ENCODE assay signal across 10 mouse cellular contexts in genomic region chr7:49375499-49375974, GRCm38 (mm10).
DNase-seq lines count a peak whose midpoint lies in the region; ATAC-seq lines count a peak whose summit lies in the region.
"Had no signal": no experiment of that assay in that cellular context is flagged by ENCODE, and none has a peak within 500 bp of the region (broad histone marks: within the 10 kb centered on the region; RNA-seq: fewer than 3 reads in every experiment).

No protein-coding gene starts in this region.

- DNase-seq in layer of hippocampus, adult 8-10 months (ENCODE audit: low spot score in 2 of 2) = peak; percentile 46 to 55
- no peak for DNase-seq in layer of hippocampus, adult 9-10 months (ENCODE audit: low spot score)
- peak; percentile 74 for DNase-seq in embryo, embryonic 10 days (ENCODE audit: low spot score)
- DNase-seq in heart, embryonic 10.5 days (ENCODE audit: low spot score) = no peak
- no peak for DNase-seq in thymus, adult 18-20 months

- H3K4me3 ChIP-seq in hindbrain, embryonic 16.5 days (ENCODE audit: low read length) = no peak overlapping the region
- no peak overlapping the region for H3K4me3 ChIP-seq in midbrain, embryonic 13.5 days (replicated peaks)
- no peak overlapping the region for H3K4me3 ChIP-seq in heart, embryonic 10.5 days
- H3K4me3 ChIP-seq: embryonic facial prominence, embryonic 15.5 days; layer of hippocampus, adult 2 months had no signal

- peak; percentile 13; the same call in 1 of the 2 replicates for ATAC-seq in hindbrain, embryonic 16.5 days
- no peak; the same call in 1 of the 2 replicates for ATAC-seq in midbrain, embryonic 13.5 days
- ATAC-seq in monocyte, adult 5-6 weeks (replicated peaks; ENCODE audit: insufficient number of reproducible peaks, low FRiP score, low TSS enrichment, poor library complexity, severe bottlenecking) = no peak

- WGBS in hindbrain, embryonic 16.5 days = 4% methylated on average over 9 of the region's 9 CpGs
- WGBS in midbrain, embryonic 13.5 days = 1% methylated on average over 9 of the region's 9 CpGs
- WGBS in heart, embryonic 10.5 days = 41% methylated on average over 9 of the region's 9 CpGs

- no peaks in the 10 kb centered on the region for H3K36me3 ChIP-seq in hindbrain, embryonic 16.5 days (ENCODE audit: control insufficient read depth, insufficient read depth, low read length)
- no peaks in the 10 kb centered on the region for H3K36me3 ChIP-seq in midbrain, embryonic 13.5 days
- H3K36me3 ChIP-seq in heart, embryonic 10.5 days = no peaks in the 10 kb centered on the region
- H3K36me3 ChIP-seq: embryonic facial prominence, embryonic 15.5 days had no signal

- no peaks in the 10 kb centered on the region for H3K9me3 ChIP-seq in hindbrain, embryonic 16.5 days (ENCODE audit: control insufficient read depth, low read length)
- no peaks in the 10 kb centered on the region for H3K9me3 ChIP-seq in midbrain, embryonic 13.5 days
- H3K9me3 ChIP-seq in heart, embryonic 10.5 days = no peaks in the 10 kb centered on the region
- H3K9me3 ChIP-seq: embryonic facial prominence, embryonic 15.5 days had no signal

- peaks cover 18% of the 10 kb centered on the region for H3K4me1 ChIP-seq in hindbrain, embryonic 16.5 days (ENCODE audit: control insufficient read depth, insufficient read depth, low read depth, low read length)
- peaks cover 27% of the 10 kb centered on the region for H3K4me1 ChIP-seq in midbrain, embryonic 13.5 days (replicated peaks)
- peaks cover 34% of the 10 kb centered on the region for H3K4me1 ChIP-seq in heart, embryonic 10.5 days

- H3K27ac ChIP-seq in hindbrain, embryonic 16.5 days (ENCODE audit: low read depth, low read length) = peak overlapping the region; percentile 39; the same call in 1 of the 2 replicates
- peak overlapping the region; percentile 7; the same call in 1 of the 2 replicates for H3K27ac ChIP-seq in midbrain, embryonic 13.5 days
- H3K27ac ChIP-seq in heart, embryonic 10.5 days = no peak overlapping the region
- H3K27ac ChIP-seq: embryonic facial prominence, embryonic 15.5 days; layer of hippocampus, adult 2 months had no signal

- no peak overlapping the region for H3K4me2 ChIP-seq in hindbrain, embryonic 16.5 days (ENCODE audit: low read length)
- H3K4me2 ChIP-seq in midbrain, embryonic 13.5 days (replicated peaks) = no peak overlapping the region
- H3K4me2 ChIP-seq: embryonic facial prominence, embryonic 15.5 days had no signal

- H3K27me3 ChIP-seq in hindbrain, embryonic 16.5 days (replicated peaks; ENCODE audit: control insufficient read depth, insufficient read depth, low read length) = no peaks in the 10 kb centered on the region
- no peaks in the 10 kb centered on the region for H3K27me3 ChIP-seq in midbrain, embryonic 13.5 days
- no peaks in the 10 kb centered on the region for H3K27me3 ChIP-seq in heart, embryonic 10.5 days (ENCODE audit: insufficient read depth, poor library complexity, severe bottlenecking)
- H3K27me3 ChIP-seq: embryonic facial prominence, embryonic 15.5 days had no signal

- no peak overlapping the region for H3K9ac ChIP-seq in hindbrain, embryonic 16.5 days (ENCODE audit: low read depth, low read length)
- H3K9ac ChIP-seq in midbrain, embryonic 13.5 days (replicated peaks) = no peak overlapping the region
- H3K9ac ChIP-seq: embryonic facial prominence, embryonic 15.5 days had no signal

Comparison
In these comparisons a context has a peak if more than half of its experiments do, and no peak if none do; other contexts are left out.
1. DNase-seq: peak in layer of hippocampus, adult 8-10 months (2 of 2) and embryo, embryonic 10 days (single experiment); none in layer of hippocampus, adult 9-10 months (single experiment), heart, embryonic 10.5 days (single experiment) and thymus, adult 18-20 months (0 of 2).